Mouse (Mus musculus): ENCODE results near the gene Psma6. TPM values are rescaled to one million over a fixed set of nuclear protein-coding genes. Genes with fewer than 3 reads are reported as not detected.
"Not testable (repeated sequence)": the region's sequence is repeated elsewhere in the genome, so short reads cannot be mapped to it uniquely, and the experiment has no call there.

Psma6 gene
- polyA plus RNA-seq (2016; fragmentation: Nextera tagmentation; extraction: Ambion mirVana) = 417 and 431 TPM in 2 replicates

DNA sequence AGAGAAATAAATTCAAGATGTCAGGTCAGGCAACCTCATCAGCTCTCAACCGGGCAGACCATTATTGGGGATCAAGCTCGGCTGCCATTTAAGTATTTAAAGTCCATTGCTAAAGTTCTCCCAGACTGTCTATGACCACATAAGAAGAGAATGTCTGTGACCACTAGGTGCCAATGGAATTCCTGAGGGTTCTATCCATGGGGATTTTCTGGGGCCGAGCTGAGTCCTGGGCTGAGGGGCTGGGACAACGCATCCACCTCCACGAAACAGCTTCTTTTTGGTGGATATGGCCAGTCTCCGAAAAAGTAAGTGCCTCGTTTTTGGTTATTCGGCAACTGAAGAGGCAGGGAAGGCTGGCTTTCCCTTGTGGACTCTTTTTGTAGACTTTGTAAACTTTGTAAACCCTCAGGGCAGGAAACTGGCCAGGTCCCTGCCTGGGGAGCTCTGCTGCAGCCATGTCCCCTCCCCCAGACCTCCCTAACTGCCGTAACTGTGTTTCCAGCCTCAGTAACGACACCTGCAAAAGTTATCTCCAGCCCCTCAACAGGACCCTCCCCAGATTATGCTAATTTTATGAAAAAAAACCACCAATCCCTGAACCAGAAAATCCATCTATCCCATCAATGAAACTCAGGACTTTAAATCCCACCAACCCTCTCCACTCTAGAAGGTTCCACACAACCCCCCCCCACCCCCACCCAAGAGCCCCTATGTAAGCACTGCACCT is at the start of gene Psma6:
TSS of gene Psma6 (plus strand) at position 200 of the 727 bp plus-strand sequence.
- Histone ChIP-seq H3K9ac (no peak within 1 kb of the TSS), H3K27ac (no peak within 1 kb of the TSS), H3K4me2 (replicated peaks) (no peak within 1 kb of the TSS), H3K9me3 (no peaks in the 10 kb centered on the region), H3K4me1 (0 out of 2 replicates have a peak, but pooled peaks cover 4% of the 10 kb centered on the region), H3K36me3 (0 out of 2 replicates have a peak, but pooled peaks cover 7% of the 10 kb centered on the region), H3K4me3 (no peak within 1 kb of the TSS), H3K27me3 (replicated peaks) (no peaks in the 10 kb centered on the region)
- no peak for ATAC-seq (ENCODE audit: low FRiP score, low read depth)
- 79% methylated on average over 10 of the region's 10 CpGs for WGBS

DNA sequence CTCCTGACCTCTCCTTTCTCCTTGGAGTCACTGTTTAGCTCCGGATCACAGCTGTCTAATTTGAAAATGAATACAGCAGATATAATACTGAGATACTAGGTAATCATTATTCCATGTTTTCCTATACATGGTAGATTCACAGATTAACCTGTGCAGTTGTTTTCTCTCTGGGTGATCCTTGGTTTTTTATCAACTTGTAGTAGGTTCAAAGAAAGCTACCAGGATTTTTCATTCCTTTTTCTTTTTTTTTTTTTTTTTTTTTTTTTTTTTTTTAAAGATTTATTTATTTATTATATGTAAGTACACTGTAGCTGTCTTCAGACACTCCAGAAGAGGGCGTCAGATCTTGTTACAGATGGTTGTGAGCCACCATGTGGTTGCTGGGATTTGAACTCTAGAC is 45.5 kb upstream of the Psma6 start:
- not testable (repeated sequence) for H3K36me3 ChIP-seq; H3K9me3 ChIP-seq; H3K9ac ChIP-seq; H3K4me1 ChIP-seq; H3K27me3 ChIP-seq (replicated peaks); ATAC-seq (ENCODE audit: low FRiP score, low read depth); H3K4me2 ChIP-seq (replicated peaks); H3K4me3 ChIP-seq; H3K27ac ChIP-seq
- WGBS = 95% methylated on average over 1 of the region's 2 CpGs

DNA sequence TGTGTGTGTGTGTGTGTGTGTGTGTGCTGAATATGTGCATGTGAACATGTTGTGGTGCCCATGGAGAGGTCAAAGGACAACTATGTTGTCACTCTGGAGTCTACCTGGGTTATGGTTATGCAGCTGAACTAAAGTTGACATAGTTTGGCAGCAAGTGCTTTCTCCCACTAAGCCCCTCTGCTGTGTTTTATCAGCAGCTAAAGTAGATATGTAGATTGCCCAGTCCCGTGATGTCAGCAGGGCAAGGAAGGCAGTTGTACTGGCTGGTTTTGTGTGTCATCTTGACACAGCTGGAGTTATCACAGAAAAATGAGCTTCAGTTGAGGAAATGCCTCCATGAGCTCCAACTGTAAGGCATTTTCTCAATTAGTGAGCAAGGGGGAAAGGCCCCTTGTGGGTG is 41.0 kb upstream of the Psma6 start:
- ATAC-seq (ENCODE audit: low FRiP score, low read depth); H3K9me3 ChIP-seq; H3K4me1 ChIP-seq; H3K4me2 ChIP-seq (replicated peaks); H3K27me3 ChIP-seq (replicated peaks); H3K27ac ChIP-seq; H3K9ac ChIP-seq; H3K36me3 ChIP-seq; H3K4me3 ChIP-seq: not testable (repeated sequence)
- 88% methylated on average over 1 of the region's 1 CpGs for WGBS

DNA sequence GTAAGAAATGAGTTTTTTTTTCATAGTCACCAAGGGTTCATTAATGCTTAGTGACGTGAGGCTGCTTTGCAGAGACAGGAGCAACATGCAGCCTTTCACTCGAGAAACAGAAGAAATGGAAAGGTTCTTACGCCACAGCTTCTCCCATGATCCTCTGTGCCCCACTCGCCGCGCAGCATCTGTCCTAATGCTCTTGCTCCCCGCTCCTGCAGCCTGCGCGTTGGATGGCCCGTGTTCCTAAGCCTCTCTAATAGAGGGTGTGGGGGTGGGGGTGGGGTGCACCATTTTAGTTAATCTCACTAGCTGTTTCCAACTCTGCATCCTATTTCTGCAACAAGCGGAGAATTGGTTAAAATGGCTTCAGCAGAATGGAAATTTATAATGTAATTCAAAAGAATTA is 40.0 kb upstream of the Psma6 start:
- no peaks in the 10 kb centered on the region for H3K27me3 ChIP-seq (replicated peaks)
- no peaks in the 10 kb centered on the region for H3K36me3 ChIP-seq
- no peaks in the 10 kb centered on the region for H3K4me1 ChIP-seq
- H3K9ac ChIP-seq = no peak overlapping the region
- no peak overlapping the region for H3K27ac ChIP-seq
- no peak overlapping the region for H3K4me3 ChIP-seq
- 78% methylated on average over 11 of the region's 11 CpGs for WGBS
- 0 out of 2 replicates have a peak overlapping the region, but pooled peaks have one; percentile 28 for H3K4me2 ChIP-seq (replicated peaks)
- 0 out of 2 replicates have a peak, but pooled peaks have one; percentile 33 for ATAC-seq (ENCODE audit: low FRiP score, low read depth)
- no peaks in the 10 kb centered on the region for H3K9me3 ChIP-seq

DNA sequence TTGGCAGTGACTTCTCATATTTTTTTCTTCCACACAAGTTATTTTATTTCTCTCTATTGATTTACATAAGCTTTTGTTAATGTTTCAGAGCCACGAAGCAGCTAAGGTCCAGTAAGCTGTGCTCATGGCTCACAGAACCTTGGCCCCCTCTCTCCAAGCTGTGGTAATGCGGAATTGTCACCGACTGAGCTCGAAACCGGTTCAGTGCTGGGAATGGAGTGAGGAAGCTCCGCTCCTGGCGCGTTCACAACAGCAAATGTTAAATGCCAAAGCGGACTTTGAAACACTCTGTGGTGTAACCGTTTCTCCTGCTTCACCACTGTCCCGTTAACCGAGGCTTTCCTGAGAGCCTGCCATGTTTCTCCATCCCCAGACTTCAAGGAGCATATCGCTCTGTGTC is 39.4 kb upstream of the Psma6 start:
- no peaks in the 10 kb centered on the region for H3K36me3 ChIP-seq
- H3K9me3 ChIP-seq = no peaks in the 10 kb centered on the region
- 82% methylated on average over 13 of the region's 13 CpGs for WGBS
- H3K4me3 ChIP-seq = no peak overlapping the region
- no peak overlapping the region for H3K27ac ChIP-seq
- no peaks in the 10 kb centered on the region for H3K4me1 ChIP-seq
- H3K4me2 ChIP-seq (replicated peaks) = no peak overlapping the region
- H3K27me3 ChIP-seq (replicated peaks) = no peaks in the 10 kb centered on the region
- no peak overlapping the region for H3K9ac ChIP-seq
- no peak for ATAC-seq (ENCODE audit: low FRiP score, low read depth)

DNA sequence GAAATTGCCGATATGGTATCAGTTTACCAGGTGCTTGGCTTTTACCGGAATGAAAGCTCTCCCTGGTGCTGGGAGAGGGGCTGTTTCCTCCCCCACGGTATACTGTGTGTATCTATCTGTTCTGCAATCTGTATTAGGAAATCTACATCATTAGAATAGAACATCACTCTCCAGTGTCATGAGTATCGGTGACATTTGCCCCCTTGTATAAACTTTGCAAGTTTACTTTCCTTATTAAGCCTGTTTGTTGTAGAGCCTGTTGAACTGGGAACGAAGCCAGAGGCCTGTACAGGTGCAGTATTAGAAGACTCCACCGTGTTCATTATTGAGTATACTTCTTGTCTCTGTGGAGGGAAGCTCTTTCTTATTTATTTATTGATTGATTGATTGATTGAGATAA is 30.6 kb upstream of the Psma6 start:
- WGBS = 88% methylated on average over 6 of the region's 6 CpGs
- no peaks in the 10 kb centered on the region for H3K9me3 ChIP-seq
- no peak overlapping the region for H3K4me2 ChIP-seq (replicated peaks)
- H3K4me3 ChIP-seq = no peak overlapping the region
- no peak overlapping the region for H3K27ac ChIP-seq
- no peaks in the 10 kb centered on the region for H3K36me3 ChIP-seq
- no peaks in the 10 kb centered on the region for H3K4me1 ChIP-seq
- no peak for ATAC-seq (ENCODE audit: low FRiP score, low read depth)
- no peak overlapping the region for H3K9ac ChIP-seq
- no peaks in the 10 kb centered on the region for H3K27me3 ChIP-seq (replicated peaks)

DNA sequence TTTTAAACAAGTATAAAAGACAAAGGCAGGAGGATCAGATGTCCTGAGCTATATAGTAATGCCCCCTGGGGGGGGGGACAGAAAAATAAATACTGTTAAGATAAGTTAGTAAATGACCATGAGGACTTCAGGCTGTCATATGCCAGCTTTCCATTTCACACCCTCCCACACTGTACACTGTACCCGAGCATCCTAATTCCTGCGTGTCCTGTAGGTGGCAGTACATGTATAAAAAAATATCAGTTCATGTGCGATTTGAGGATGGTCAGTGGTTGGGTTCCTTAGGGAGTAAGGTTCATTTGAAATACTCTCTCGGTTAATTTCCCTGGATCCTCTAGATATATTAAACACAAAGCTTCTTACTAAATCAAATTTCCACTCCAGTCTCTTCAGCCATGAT is 29.1 kb upstream of the Psma6 start:
- ATAC-seq (ENCODE audit: low FRiP score, low read depth) = peak; percentile 72
- no peak overlapping the region for H3K9ac ChIP-seq
- 61% methylated on average over 4 of the region's 4 CpGs for WGBS
- H3K4me1 ChIP-seq = no peaks in the 10 kb centered on the region
- no peaks in the 10 kb centered on the region for H3K9me3 ChIP-seq
- H3K4me2 ChIP-seq (replicated peaks) = no peak overlapping the region
- H3K4me3 ChIP-seq = no peak overlapping the region
- H3K36me3 ChIP-seq = no peaks in the 10 kb centered on the region
- H3K27me3 ChIP-seq (replicated peaks) = no peaks in the 10 kb centered on the region
- H3K27ac ChIP-seq = no peak overlapping the region

DNA sequence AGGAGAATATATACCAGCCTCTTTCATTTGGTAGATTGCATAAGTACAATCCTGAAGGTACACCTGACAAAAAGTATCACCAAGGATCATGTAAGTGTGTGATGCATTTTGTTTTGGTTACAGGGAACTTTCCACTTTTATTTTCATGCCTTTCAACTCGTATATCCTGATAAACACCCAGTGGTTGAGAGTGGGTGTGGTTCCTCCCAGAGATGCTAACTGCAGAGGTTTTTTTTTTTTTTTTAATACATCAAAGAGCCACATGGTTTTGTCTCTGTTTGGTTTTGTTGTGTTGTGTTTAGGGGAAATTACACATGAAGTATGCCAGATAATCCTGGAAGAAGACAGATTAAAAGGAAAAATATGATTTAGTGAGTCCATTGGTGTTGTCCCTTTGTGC is 26.7 kb upstream of the Psma6 start:
- WGBS = 74% methylated on average over 1 of the region's 1 CpGs
- H3K27ac ChIP-seq = no peak overlapping the region
- no peaks in the 10 kb centered on the region for H3K9me3 ChIP-seq
- H3K9ac ChIP-seq = no peak overlapping the region
- H3K36me3 ChIP-seq = no peaks in the 10 kb centered on the region
- H3K4me1 ChIP-seq = no peaks in the 10 kb centered on the region
- H3K4me3 ChIP-seq = no peak overlapping the region
- H3K27me3 ChIP-seq (replicated peaks) = no peaks in the 10 kb centered on the region
- H3K4me2 ChIP-seq (replicated peaks) = no peak overlapping the region
- ATAC-seq (ENCODE audit: low FRiP score, low read depth) = no peak

DNA sequence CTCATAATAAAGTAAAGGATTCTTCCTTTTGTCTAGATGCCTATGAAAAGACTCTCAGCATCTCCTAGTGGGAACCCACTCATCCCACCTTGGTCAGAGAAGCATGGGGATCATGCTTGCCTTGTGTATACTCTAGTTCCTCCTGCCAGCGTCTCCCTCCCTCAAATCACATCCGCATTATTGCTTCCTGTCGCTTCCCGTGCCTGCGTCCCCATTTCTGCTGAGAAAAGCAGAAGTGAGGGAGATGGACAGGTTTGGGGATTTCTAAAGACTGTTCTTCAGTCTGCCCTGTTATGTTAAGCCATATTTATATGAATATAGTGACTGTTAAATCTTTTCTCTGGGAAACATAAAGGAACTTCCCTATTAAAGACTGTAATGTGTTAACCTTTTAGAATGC is 23.1 kb upstream of the Psma6 start:
- no peaks in the 10 kb centered on the region for H3K9me3 ChIP-seq
- no peak overlapping the region for H3K9ac ChIP-seq
- no peaks in the 10 kb centered on the region for H3K4me1 ChIP-seq
- no peaks in the 10 kb centered on the region for H3K36me3 ChIP-seq
- H3K27me3 ChIP-seq (replicated peaks) = no peaks in the 10 kb centered on the region
- H3K4me3 ChIP-seq = no peak overlapping the region
- 89% methylated on average over 5 of the region's 5 CpGs for WGBS
- no peak for ATAC-seq (ENCODE audit: low FRiP score, low read depth)
- no peak overlapping the region for H3K27ac ChIP-seq
- no peak overlapping the region for H3K4me2 ChIP-seq (replicated peaks)

DNA sequence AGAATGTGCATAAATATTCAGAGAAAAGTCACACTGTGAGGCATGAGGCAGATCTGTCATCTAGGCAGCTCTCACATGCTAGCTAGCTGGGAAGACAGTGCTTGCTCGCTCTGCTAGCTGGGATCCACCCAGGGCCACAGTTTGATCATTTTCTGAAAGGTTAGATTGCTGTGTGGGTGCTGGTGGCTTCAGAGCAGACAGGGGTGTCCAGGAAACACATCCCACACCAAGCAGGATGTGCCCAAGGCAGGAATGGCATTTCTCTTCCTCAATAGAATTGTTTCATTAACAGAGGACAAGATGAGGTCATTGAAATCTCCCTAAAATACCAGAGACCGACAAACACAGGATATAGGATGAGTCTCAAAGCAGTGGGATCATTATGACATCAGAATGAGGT is 18.9 kb upstream of the Psma6 start:
- WGBS = 76% methylated on average over 2 of the region's 2 CpGs
- no peaks in the 10 kb centered on the region for H3K9me3 ChIP-seq
- H3K27ac ChIP-seq = no peak overlapping the region
- H3K36me3 ChIP-seq = no peaks in the 10 kb centered on the region
- H3K27me3 ChIP-seq (replicated peaks) = no peaks in the 10 kb centered on the region
- no peaks in the 10 kb centered on the region for H3K4me1 ChIP-seq
- H3K4me3 ChIP-seq = no peak overlapping the region
- no peak overlapping the region for H3K9ac ChIP-seq
- H3K4me2 ChIP-seq (replicated peaks) = no peak overlapping the region
- no peak for ATAC-seq (ENCODE audit: low FRiP score, low read depth)

DNA sequence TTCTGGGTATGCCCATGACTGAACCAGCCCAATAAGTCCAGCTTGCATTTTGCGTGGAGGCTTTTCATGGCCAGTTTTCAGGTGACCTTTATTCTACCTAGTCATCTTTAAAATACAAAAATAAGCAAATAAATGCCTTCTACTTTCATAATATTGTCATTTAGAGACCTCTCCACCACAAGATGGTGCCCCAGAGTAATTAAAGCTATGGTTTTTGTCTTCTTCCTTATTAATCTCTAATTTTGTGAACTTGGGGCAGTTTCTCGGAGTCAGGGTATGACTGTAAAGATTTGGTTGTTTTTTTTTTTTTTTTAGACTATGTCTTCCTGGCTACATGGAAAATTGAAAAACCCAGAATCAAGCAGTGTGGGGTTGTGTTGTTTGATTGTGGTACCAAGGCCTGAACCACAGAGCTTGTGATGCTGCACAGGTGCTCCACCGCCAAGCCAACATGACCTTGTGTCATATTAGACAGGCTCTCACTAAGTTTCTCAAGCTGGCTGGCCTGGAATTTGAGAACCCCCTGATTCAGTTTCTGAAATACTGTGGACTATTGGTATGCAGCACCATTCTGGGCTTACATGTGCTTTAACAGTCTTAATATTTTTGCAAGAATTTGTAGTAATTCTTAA is 11.5 kb upstream of the Psma6 start:
- no peak overlapping the region for H3K4me2 ChIP-seq (replicated peaks)
- H3K9ac ChIP-seq = no peak overlapping the region
- 94% methylated on average over 3 of the region's 3 CpGs for WGBS
- no peaks in the 10 kb centered on the region for H3K27me3 ChIP-seq (replicated peaks)
- ATAC-seq (ENCODE audit: low FRiP score, low read depth) = no peak
- H3K9me3 ChIP-seq = no peaks in the 10 kb centered on the region
- H3K27ac ChIP-seq = no peak overlapping the region
- no peaks in the 10 kb centered on the region for H3K4me1 ChIP-seq
- no peak overlapping the region for H3K4me3 ChIP-seq
- H3K36me3 ChIP-seq = no peaks in the 10 kb centered on the region

DNA sequence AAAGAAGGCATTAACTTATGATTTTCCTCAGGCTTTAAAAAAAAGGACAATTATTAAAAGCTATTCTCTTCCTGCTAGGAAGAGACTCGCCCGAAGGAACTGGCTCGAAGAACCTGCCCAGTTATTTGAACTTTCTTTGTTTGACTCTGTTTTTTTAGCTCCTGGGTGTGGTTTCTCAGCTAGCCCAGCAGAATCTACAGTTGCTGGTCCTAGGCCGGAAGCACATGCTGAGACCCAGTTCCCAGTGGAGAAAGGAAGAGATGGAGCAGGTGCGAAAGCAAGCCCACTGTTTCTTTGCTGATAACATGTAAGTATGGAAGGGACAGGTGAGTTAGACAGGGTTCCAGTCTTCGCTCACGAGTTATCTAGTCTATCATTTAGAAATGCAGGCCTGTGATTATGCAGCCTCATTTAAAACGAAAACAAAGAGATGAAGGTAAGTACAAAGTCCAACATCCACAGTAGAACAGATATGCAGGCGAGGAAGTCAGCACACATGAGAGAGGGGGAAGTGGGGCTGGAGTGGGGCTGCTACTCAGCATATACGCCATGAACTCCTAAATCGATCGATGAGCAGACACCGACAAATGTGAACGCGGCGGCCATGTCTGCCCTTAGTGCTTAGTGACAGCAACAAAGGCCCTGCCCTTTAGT is 6.9 kb upstream of the Psma6 start:
- H3K27ac ChIP-seq = no peak overlapping the region
- WGBS = 91% methylated on average over 16 of the region's 16 CpGs
- H3K36me3 ChIP-seq = 0 out of 2 replicates have a peak, but pooled peaks cover under 1% of the 10 kb centered on the region
- no peak overlapping the region for H3K4me3 ChIP-seq
- no peak for ATAC-seq (ENCODE audit: low FRiP score, low read depth)
- H3K4me1 ChIP-seq = no peaks in the 10 kb centered on the region
- H3K9ac ChIP-seq = no peak overlapping the region
- no peaks in the 10 kb centered on the region for H3K9me3 ChIP-seq
- H3K27me3 ChIP-seq (replicated peaks) = no peaks in the 10 kb centered on the region
- no peak overlapping the region for H3K4me2 ChIP-seq (replicated peaks)

All from neural tube, embryonic 12.5 days (tissue).